Mouse (Mus musculus): ENCODE results near the gene Faf1.

Gene Faf1

GRCm38 (mm10) chr4:109978858-109979340, 302.5 kb downstream of the Faf1 start:
- peak; percentile 13 for DNase-seq (ENCODE audit: low read depth, low spot score)

DNA sequence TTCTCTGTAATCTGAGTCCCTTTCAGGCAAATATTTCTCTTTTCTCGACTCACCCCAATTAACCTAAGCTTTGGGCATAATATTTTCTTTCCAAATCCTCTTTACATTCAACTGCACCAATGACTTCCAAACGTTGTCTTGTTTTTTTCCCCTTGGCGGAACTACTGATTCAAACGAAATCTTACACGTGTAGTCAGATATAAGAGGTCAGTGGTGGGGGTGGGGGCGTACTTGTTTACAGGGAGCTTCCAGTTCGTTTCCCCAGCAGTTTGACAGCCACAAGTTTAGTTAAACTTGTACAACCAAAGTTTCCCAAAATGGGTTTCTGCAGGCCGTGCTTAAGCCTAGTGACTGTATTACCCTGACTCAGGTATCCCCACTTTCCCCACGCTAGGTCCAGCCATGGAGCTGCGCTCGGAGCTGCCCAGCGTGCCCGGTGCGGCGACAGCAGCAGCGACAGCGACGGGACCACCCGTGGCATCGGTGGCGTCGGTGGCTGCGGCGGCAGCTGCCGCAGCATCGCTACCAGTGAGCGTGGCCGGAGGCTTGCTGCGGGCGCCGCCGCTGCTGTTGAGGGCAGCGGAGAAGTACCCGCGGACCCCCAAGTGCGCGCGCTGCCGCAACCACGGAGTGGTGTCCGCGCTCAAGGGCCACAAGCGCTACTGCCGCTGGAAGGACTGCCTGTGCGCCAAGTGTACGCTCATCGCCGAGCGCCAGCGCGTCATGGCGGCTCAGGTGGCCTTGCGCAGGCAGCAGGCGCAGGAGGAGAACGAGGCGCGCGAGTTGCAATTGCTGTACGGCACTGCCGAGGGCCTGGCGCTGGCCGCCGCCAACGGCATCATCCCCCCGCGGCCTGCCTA, 303.3 kb downstream of the Faf1 start:
- peak; percentile 55 for DNase-seq (ENCODE audit: low read depth, low spot score)

DNA sequence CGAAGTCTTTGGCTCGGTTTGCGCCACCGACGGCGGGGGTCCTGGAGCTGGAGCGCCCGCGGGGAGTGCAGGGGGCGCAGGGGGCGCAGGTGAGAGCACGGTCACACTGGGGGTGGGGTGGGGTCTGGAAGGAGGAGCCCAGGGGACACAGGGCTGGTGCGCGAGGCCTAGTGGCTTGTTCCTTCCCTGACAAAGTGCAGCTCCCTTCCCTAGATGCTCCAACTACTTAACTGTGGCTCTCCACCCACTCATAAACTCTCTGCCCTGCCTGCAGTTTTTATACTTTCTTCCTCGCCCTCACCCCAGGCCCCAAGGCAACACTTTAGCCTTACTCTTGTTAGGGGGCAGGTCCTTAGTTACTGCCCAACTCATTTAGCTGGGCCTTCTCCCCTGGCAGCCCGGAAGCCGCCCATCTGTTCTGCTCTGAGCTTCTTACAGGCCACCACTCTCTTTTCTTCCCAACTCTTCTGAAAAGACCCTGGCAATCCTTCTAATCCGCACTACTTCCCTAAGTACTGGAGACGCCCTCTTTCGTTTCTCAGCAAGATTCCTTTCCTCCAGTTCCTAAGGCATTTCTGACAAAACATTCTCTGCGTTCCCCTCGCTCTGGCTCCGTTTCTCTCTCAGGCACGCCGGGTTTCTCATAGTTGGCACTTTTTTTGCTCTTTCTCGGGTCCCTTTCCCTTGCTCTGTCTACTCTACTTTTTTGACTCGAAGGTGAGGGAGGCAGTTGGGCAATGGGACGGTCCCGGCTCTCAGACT, 304.1 kb downstream of the Faf1 start:
- peak; percentile 21 for DNase-seq (ENCODE audit: low read depth, low spot score)

DNA sequence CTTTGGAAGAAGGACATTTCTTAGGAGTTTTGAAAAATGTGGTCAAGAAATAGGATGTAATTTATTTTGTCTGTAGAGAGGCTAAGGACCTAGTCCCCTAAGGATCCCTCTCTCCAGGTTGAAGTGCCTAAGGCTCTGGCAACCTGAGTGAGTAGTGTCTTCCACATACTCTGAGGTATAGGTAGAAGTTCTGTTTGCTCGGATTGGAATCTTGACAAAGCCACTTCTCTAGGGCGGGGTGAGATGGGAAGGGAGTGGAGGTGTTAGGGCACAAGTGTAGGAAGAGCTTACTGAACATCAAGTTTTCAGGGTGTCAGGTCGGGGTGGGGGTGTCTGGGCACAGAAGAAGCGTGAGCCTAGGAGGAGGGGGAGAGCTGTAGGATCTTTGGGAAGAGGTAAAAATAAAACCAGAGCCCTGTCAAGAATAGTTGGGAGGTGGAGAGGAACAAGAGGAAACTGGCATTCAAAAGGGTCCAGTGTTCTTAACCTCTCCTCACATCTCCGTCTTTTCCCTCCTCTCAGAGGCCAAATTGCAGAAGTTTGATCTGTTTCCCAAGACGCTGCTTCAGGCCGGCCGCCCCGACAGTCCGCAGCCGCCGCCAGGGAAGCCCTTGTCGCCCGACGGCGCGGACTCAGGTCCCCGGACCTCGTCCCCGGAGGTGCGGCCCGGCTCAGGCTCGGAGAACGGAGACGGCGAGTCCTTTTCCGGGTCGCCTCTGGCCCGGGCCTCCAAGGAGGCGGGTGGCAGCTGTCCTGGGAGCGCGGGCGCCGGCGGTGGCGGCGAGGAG, 304.9 kb downstream of the Faf1 start:
- DNase-seq (ENCODE audit: low read depth, low spot score), result no peak

- DNase-seq (ENCODE audit: low read depth, low spot score), result no peak
Measured at GRCm38 (mm10) chr4:109981871-109982680, 305.7 kb downstream of the Faf1 start.

DNA sequence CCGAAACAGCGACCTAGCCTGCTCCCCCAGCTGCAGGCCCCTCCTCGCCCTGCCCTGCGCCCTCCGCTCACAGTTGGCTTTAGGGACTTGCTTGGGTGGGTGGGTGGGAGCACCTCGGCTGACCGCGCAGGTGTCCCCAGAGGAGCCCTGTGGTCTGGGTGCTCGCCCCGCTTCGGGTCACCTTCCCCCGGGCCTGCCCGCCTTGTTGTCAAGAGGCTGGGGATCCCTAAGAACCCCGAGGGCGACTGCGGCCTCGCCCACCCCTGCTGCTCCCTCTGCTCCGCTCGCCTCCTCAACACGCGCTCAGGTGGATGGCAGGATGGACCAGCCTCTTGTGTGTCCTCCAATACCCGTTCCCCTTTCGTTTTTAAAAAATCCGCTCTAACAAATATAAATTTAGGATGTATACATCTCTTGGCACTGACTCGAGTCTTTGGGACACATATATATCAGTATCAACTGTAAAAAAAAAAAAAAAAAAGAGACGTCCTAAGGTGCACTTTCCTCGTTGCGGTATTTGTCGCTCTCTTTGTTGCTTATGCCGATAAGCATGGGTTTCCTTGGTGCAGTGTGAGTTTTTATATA, 306.4 kb downstream of the Faf1 start:
- DNase-seq (ENCODE audit: low read depth, low spot score), result peak; percentile 14

GRCm38 (mm10) chr4:109983281-109984001, 307.1 kb downstream of the Faf1 start:
- DNase-seq (ENCODE audit: low read depth, low spot score), result peak; percentile 25

- peak; percentile 9 for DNase-seq (ENCODE audit: low read depth, low spot score)
Measured at GRCm38 (mm10) chr4:109984011-109984411, 307.6 kb downstream of the Faf1 start.

GRCm38 (mm10) chr4:109984496-109985423, 308.4 kb downstream of the Faf1 start:
- DNase-seq (ENCODE audit: low read depth, low spot score), result peak; percentile 25

- peak; percentile 14 for DNase-seq (ENCODE audit: low read depth, low spot score)
Measured at GRCm38 (mm10) chr4:109985424-109986172, 309.2 kb downstream of the Faf1 start.

DNA sequence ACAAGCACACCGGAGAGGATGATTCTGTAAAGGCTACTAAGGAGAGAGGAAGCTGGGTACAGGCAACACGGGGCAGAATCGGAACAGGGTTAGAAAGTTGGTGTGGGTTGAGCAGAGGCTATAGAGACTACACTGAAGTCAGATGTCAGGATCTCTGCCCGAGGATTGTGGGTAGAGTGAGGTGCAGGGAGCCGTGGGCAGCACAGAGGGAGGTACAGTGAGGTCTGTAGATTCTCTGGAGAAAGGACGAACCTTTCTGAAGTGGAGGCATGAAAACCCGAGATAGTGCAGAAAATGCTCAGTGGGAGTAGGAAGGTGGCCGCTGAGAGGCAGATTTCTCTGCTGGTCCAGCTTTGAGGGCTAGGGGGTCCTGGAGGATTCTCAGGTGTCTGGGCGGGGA, 309.9 kb downstream of the Faf1 start:
- DNase-seq (ENCODE audit: low read depth, low spot score), result no peak

GRCm38 (mm10) chr4:109986748-109987355, 310.5 kb downstream of the Faf1 start:
- peak; percentile 12 for DNase-seq (ENCODE audit: low read depth, low spot score)

DNA sequence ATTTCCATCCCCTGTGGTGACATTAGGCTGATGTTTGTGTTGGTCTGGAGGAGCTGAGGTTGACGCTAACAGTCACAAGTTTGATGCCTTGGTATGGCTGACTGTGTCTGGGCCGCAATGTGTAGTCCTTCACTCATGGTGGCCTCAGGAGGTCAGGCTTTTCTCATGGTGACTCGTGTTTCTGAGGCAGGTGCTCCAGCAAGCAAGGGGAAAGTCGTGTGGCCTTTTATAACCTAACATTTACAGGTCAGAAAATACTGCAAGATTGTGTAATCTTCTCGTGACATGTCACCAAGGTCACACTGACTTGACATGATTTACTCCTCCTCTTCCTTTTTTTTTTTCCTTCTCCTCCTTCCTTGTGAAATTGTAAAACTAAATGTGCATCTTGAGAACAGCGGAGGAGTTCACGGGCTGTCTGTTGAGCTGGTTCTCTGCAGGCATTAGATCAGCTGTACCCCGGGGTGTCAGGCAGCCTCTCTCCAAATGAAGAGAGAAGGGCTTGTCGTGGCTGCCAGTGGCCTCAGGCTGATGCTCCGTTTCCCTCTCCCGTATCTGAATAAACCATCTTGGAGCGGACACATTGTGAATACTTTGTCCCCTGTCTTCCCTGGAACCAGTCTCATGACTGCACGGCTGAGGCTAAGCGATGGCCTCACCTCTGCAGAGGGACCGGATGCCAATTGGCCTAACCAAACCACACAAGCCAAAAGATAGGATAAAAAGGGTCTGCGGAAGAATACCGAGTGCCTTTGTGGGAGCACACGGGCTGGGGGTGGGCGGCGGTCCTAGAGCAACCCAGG, 311.4 kb downstream of the Faf1 start:
- DNase-seq (ENCODE audit: low read depth, low spot score), result no peak

- DNase-seq (ENCODE audit: low read depth, low spot score), result no peak
Measured at GRCm38 (mm10) chr4:109988411-109988810, 312.0 kb downstream of the Faf1 start.

- no peak for DNase-seq (ENCODE audit: low read depth, low spot score)
Measured at GRCm38 (mm10) chr4:109989213-109989612, 312.8 kb downstream of the Faf1 start.

DNA sequence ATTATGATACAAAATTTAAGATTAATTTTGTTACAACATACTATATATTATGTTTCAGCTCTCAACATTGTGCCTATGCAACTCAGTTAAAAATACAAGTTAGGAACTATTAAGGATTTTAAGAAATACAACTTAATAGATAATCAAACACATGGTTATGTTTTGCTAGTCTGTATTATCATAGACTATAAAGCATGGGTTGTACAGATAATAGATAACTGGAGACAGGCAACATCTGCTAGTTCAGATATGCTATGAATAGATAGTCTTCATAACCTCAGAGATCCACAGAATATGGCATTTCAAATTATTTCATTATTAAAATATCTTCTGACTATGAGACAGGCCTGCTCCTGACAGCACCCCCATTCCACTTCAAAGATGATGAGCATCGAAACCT, 329.7 kb downstream of the Faf1 start:
- DNase-seq (ENCODE audit: low read depth, low spot score), result no peak

Measured in forelimb bud, embryonic 11.5 days (tissue).